Mouse (Mus musculus): ENCODE measurements around the gene Gprin1. TPM values are rescaled to one million over a fixed set of nuclear protein-coding genes. Genes with fewer than 3 reads are reported as not detected.

Gene Gprin1
- polyA plus RNA-seq, 1 experiment from 2014 or later, result 10.8 TPM

DNA sequence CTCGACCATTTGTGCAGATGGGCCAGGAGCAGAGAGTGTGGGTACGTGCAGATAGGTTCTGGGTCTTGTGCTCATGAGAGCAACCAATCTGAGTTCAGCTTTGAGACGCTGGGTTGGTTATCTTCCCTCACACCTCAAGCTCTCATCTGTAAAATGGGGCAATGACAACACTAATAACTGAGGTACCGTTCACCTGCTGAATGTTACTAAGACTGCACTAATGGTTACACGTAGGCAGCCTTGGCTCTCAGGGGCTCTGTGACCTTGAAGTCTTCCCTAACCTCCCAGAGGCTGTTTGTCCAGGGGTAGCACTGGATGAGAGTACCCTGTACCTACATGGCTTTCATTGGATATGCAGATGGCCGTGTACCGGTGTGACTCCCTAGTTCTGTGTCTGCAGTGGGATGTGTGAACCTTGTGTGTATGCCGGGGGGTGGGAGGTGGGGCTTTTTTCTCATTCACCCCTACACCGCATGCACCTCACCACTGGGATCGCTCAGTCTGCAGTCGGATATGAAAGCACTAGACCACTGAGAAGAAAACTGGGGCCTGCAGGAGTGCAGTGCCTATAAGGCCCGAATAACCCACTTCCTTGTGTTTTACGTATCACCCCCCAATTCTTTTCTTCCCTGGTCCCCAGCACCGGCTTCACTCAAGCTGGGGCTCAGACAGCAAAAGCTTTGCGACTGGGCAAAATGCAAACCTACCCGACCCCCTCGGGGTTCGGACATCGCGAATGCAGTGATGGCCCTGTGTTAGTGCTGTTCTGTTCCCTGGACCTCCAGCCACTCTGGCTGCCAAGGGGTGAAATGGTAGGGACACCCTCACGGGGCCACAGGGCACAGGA, 56.7 kb downstream of the Gprin1 start:
- H3K27ac ChIP-seq (ENCODE audit: low read depth, low read length), result peak overlapping the region; percentile 52
- peaks cover 13% of the 10 kb centered on the region for H3K4me1 ChIP-seq (ENCODE audit: control insufficient read depth, insufficient read depth, low read length)
- peak overlapping the region; percentile 74 for H3K9ac ChIP-seq (ENCODE audit: low read length)
- ATAC-seq (ENCODE audit: low FRiP score) (no peak), DNase-seq (ENCODE audit: low spot score, missing footprints) (peak; percentile 81)
- H3K36me3 ChIP-seq (ENCODE audit: control insufficient read depth, insufficient read depth, low read length), result no peaks in the 10 kb centered on the region
- H3K9me3 ChIP-seq (ENCODE audit: control insufficient read depth, low read length), result no peaks in the 10 kb centered on the region
- peak overlapping the region; percentile 95 for H3K4me3 ChIP-seq (ENCODE audit: low read depth, low read length)
- no peaks in the 10 kb centered on the region for H3K27me3 ChIP-seq (ENCODE audit: control insufficient read depth, insufficient read depth, low read length)
- WGBS, result 18% methylated on average over 21 of the region's 21 CpGs
- H3K4me2 ChIP-seq, result peak overlapping the region; percentile 93

DNA sequence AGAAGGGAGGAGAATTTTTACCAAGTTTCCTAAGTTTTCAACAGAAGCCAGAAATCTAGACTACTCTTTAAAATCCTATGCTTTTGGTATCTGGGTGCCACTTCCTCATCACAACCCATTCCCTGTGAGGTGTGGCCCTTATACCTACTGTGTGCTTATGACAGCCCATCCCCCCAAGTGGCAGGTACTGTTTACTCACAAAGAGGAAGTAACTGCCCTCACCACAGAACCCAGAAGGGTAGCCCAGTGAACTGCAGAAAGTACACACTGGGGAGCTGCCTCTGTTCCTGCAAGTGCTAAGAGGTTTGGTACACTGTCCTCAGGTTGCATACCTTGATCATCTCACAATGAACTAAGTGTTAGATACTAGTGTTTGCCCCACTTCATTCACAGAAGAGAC, 57.9 kb downstream of the Gprin1 start:
- ATAC-seq (ENCODE audit: low FRiP score) (no peak), DNase-seq (ENCODE audit: low spot score, missing footprints) (peak; percentile 8)
- Histone ChIP-seq H3K9ac (ENCODE audit: low read length) (no peak overlapping the region), H3K4me1 (ENCODE audit: control insufficient read depth, insufficient read depth, low read length) (peaks cover 13% of the 10 kb centered on the region), H3K36me3 (ENCODE audit: control insufficient read depth, insufficient read depth, low read length) (no peaks in the 10 kb centered on the region), H3K27me3 (ENCODE audit: control insufficient read depth, insufficient read depth, low read length) (no peaks in the 10 kb centered on the region), H3K4me2 (no peak overlapping the region), H3K4me3 (ENCODE audit: low read depth, low read length) (no peak overlapping the region), H3K9me3 (ENCODE audit: control insufficient read depth, low read length) (no peaks in the 10 kb centered on the region), H3K27ac (ENCODE audit: low read depth, low read length) (no peak overlapping the region)

DNA sequence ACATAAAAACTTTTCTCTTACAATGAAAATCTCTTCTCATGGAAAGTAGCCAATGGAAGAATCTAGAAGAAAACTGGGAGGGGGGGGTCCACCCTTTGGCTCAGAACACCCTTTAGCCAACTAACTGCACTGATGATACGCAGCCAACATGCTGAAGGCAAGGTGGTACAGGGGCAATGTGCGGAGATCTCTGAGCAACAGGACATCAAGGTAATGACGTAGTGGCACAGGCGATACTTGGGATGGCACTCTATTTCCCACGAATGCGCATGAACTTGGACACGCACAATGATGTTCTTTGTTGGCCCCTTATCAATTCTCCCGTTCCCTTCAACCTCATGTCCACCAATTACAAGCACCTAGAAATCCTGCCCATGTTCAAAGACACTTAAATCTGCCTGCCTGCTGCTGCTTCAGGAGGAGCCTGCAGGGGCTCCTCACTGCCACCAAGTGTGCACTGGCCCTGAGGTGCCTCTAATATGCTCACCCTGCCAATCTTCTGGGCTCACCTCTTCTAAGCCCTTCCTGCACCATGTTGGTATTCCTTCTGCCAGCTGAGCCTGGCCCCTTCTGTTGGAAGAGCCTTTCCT, 59.4 kb downstream of the Gprin1 start:
- H3K4me1 ChIP-seq (ENCODE audit: control insufficient read depth, insufficient read depth, low read length), result peaks cover 23% of the 10 kb centered on the region
- 92% methylated on average over 8 of the region's 8 CpGs for WGBS
- H3K9me3 ChIP-seq (ENCODE audit: control insufficient read depth, low read length), result no peaks in the 10 kb centered on the region
- no peak for ATAC-seq (ENCODE audit: low FRiP score)
- H3K36me3 ChIP-seq (ENCODE audit: control insufficient read depth, insufficient read depth, low read length), result no peaks in the 10 kb centered on the region
- H3K27me3 ChIP-seq (ENCODE audit: control insufficient read depth, insufficient read depth, low read length), result no peaks in the 10 kb centered on the region
- H3K4me2 ChIP-seq, result no peak overlapping the region
- no peak overlapping the region for H3K4me3 ChIP-seq (ENCODE audit: low read depth, low read length)
- peak; percentile 23 for DNase-seq (ENCODE audit: low spot score, missing footprints)
- no peak overlapping the region for H3K9ac ChIP-seq (ENCODE audit: low read length)
- H3K27ac ChIP-seq (ENCODE audit: low read depth, low read length), result no peak overlapping the region

DNA sequence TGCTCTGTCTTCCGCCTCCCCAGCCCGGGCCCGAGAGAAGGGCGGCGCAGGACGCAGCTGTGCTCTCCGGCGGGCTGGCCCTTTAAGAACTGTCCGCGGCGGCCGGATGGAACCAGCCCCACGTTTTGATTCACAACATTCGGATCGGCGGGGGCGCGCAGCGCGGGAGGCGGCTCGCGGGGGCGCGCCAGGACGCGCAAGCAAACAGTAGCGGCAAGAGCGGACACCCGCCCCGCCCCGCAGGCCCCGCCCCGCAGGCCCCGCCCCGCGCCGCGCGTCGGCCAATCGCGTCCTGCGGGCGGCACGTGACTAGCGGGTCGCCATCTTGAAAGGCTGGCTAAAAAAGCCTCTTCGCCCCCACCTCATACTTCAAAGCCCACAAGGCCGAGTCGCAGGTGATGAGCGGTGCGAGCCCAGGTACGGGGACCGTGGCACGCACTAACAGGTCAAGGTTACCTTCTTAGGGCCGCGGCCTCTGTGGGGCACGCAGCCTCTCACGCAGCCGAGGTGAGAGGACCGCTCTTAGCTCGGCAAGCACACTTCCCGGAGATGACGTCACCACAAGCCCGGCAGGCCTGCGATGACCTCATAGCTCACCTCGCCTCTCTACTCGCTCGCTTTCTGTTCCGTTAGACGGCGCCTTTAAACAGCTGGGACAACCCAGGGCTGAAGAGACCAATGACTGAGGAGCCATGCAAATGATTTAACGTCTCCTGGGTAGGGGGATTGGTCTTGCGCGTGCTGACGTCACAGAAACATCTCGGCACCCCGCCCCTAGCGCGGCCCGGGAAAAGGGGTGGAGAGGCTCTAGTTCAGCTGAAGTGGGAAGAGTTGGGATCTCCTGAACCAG, 61.9 kb downstream of the Gprin1 start:
- ATAC-seq (ENCODE audit: low FRiP score) (peak; percentile 89), DNase-seq (ENCODE audit: low spot score, missing footprints) (peak; percentile 100)
- H3K36me3 ChIP-seq (ENCODE audit: control insufficient read depth, insufficient read depth, low read length), result peaks cover 13% of the 10 kb centered on the region
- no peaks in the 10 kb centered on the region for H3K9me3 ChIP-seq (ENCODE audit: control insufficient read depth, low read length)
- peaks cover 28% of the 10 kb centered on the region for H3K4me1 ChIP-seq (ENCODE audit: control insufficient read depth, insufficient read depth, low read length)
- peak overlapping the region; percentile 98 for H3K9ac ChIP-seq (ENCODE audit: low read length)
- peak overlapping the region; percentile 93 for H3K27ac ChIP-seq (ENCODE audit: low read depth, low read length)
- H3K27me3 ChIP-seq (ENCODE audit: control insufficient read depth, insufficient read depth, low read length), result no peaks in the 10 kb centered on the region
- H3K4me2 ChIP-seq, result peak overlapping the region; percentile 92
- peak overlapping the region; percentile 79 for H3K4me3 ChIP-seq (ENCODE audit: low read depth, low read length)
- 0% methylated on average over 77 of the region's 82 CpGs for WGBS

DNA sequence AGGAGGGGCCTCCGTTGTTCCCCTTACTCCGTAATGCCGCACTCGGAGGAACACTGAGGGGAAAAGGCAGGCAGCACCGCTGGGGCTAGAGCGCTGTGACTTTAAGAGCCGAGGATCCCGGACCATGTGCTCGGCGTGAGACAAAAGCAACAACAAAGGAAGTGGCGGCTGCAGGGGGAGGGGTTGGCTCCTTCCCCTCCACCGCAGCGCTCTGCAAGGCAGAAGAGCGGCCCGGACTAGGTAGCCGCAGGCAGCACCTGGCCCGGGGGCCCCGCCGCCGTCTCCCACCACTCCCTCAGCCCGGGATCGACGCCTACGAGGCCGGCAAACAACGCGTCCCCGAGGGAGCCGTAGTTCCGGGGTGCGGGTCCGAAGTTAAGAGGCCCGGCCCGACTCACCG, 62.6 kb downstream of the Gprin1 start:
- Histone ChIP-seq H3K9me3 (ENCODE audit: control insufficient read depth, low read length) (no peaks in the 10 kb centered on the region), H3K27me3 (ENCODE audit: control insufficient read depth, insufficient read depth, low read length) (no peaks in the 10 kb centered on the region), H3K4me3 (ENCODE audit: low read depth, low read length) (peak overlapping the region; percentile 79), H3K4me1 (ENCODE audit: control insufficient read depth, insufficient read depth, low read length) (peaks cover 20% of the 10 kb centered on the region), H3K36me3 (ENCODE audit: control insufficient read depth, insufficient read depth, low read length) (peaks cover 20% of the 10 kb centered on the region), H3K27ac (ENCODE audit: low read depth, low read length) (peak overlapping the region; percentile 93), H3K9ac (ENCODE audit: low read length) (peak overlapping the region; percentile 98), H3K4me2 (peak overlapping the region; percentile 92)
- DNase-seq (ENCODE audit: low spot score, missing footprints), result peak; percentile 97
- peak; percentile 70 for ATAC-seq (ENCODE audit: low FRiP score)
- under 1% methylated on average over 35 of the region's 35 CpGs for WGBS

Other genes with a start within 250 kb of the Gprin1 start
- gene Simc1, start 246.1 kb downstream of the Gprin1 start, polyA plus RNA-seq (2014; fragmentation: Nextera tagmentation; extraction: Ambion mirVana), result 14.1 and 17.8 TPM in 2 replicates
- 263 and 264 TPM in 2 replicates for gene 4833439L19Rik, start 184.4 kb downstream of the Gprin1 start, polyA plus RNA-seq (2014; fragmentation: Nextera tagmentation; extraction: Ambion mirVana)
- 28.5 and 29.7 TPM in 2 replicates for gene Arl10, start 174.9 kb downstream of the Gprin1 start, polyA plus RNA-seq (2014; fragmentation: Nextera tagmentation; extraction: Ambion mirVana)
- gene Nop16, start 159.8 kb downstream of the Gprin1 start, polyA plus RNA-seq (2014; fragmentation: Nextera tagmentation; extraction: Ambion mirVana), result 65.1 and 67.0 TPM in 2 replicates
- gene Higd2a, start 159.7 kb downstream of the Gprin1 start, polyA plus RNA-seq (2014; fragmentation: Nextera tagmentation; extraction: Ambion mirVana), result 164 and 168 TPM in 2 replicates
- 22.3 and 28.1 TPM in 2 replicates for gene Cltb, start 138.5 kb downstream of the Gprin1 start, polyA plus RNA-seq (2014; fragmentation: Nextera tagmentation; extraction: Ambion mirVana)
- 86.9 and 90.9 TPM in 2 replicates for gene Faf2, start 128.1 kb downstream of the Gprin1 start, polyA plus RNA-seq (2014; fragmentation: Nextera tagmentation; extraction: Ambion mirVana)
- 88.6 and 111 TPM in 2 replicates for gene Rnf44, start 56.0 kb downstream of the Gprin1 start, polyA plus RNA-seq (2014; fragmentation: Nextera tagmentation; extraction: Ambion mirVana)
- gene Cdhr2, start 48.4 kb downstream of the Gprin1 start, polyA plus RNA-seq (2014; fragmentation: Nextera tagmentation; extraction: Ambion mirVana), result 0.06 TPM in 1 of 2 replicates, not detected in the other
- 1.3 TPM in 2 replicates for gene Sncb, start 16.7 kb upstream of the Gprin1 start, polyA plus RNA-seq (2014; fragmentation: Nextera tagmentation; extraction: Ambion mirVana)
- gene Eif4e1b, start 34.1 kb upstream of the Gprin1 start, polyA plus RNA-seq (2014; fragmentation: Nextera tagmentation; extraction: Ambion mirVana), result not detected in 2 replicates
- gene Tspan17, start 39.5 kb upstream of the Gprin1 start, polyA plus RNA-seq (2014; fragmentation: Nextera tagmentation; extraction: Ambion mirVana), result 13.3 and 15.9 TPM in 2 replicates
- gene Unc5a, start 199.5 kb upstream of the Gprin1 start, polyA plus RNA-seq (2014; fragmentation: Nextera tagmentation; extraction: Ambion mirVana), result 2.2 and 2.9 TPM in 2 replicates

Data from midbrain, embryonic 11.5 days (tissue).